ENCODE assay signal across 7 mouse cellular contexts in genomic region chr2:26122171-26123078, GRCm38 (mm10). TPM values are rescaled to one million over a fixed set of nuclear protein-coding genes. Genes with fewer than 3 reads are reported as not detected.
A peak's percentile ranks its signal among the peaks of the same experiment; 100 is the strongest.
DNase-seq lines count a peak whose midpoint lies in the region; ATAC-seq and TF ChIP-seq lines count a peak whose summit lies in the region.

No protein-coding gene starts in this region.

- H3K9ac ChIP-seq in forebrain, embryonic 11.5 days (ENCODE audit: low read length) = peak overlapping the region; percentile 66

- no peaks in the 10 kb centered on the region for H3K36me3 ChIP-seq in forebrain, embryonic 11.5 days (ENCODE audit: control insufficient read depth, insufficient read depth, low read length)
- H3K36me3 ChIP-seq in spleen, adult 2 months (ENCODE audit: control insufficient read depth, insufficient read depth, low read length) = no peaks in the 10 kb centered on the region

- H3K27me3 ChIP-seq in forebrain, embryonic 11.5 days (ENCODE audit: control insufficient read depth, insufficient read depth, low read length) = peaks cover 29% of the 10 kb centered on the region
- H3K27me3 ChIP-seq in spleen, adult 2 months (ENCODE audit: control insufficient read depth, insufficient read depth, low read length) = peaks cover 12% of the 10 kb centered on the region

- WGBS in forebrain, embryonic 11.5 days = under 1% methylated on average over 69 of the region's 109 CpGs
- 3% methylated on average over 100 of the region's 109 CpGs for WGBS in spleen, adult 2 months

- no peak overlapping the region for H3K27ac ChIP-seq in forebrain, embryonic 11.5 days (ENCODE audit: low read depth, low read length)
- peak overlapping the region; percentile 32 for H3K27ac ChIP-seq in spleen, adult 2 months (ENCODE audit: insufficient read depth, low read length)

- TF ChIP-seq CTCF in brain, embryonic 14.5 days (IDR thresholded peaks at IDR 0.05; ENCODE audit: borderline replicate concordance, extremely low read depth, insufficient read depth, insufficient read length) = no peak
- no peak for TF ChIP-seq CTCF in spleen, adult 2 months (IDR thresholded peaks at IDR 0.05; ENCODE audit: extremely low read depth, insufficient read depth, insufficient read length, insufficient replicate concordance)

- peak overlapping the region; percentile 73 for H3K4me3 ChIP-seq in forebrain, embryonic 11.5 days (ENCODE audit: low read depth, low read length)
- peak overlapping the region; percentile 59 for H3K4me3 ChIP-seq in spleen, adult 2 months (ENCODE audit: extremely low read depth, insufficient read depth, insufficient read length)

- no peaks in the 10 kb centered on the region for H3K9me3 ChIP-seq in forebrain, embryonic 11.5 days (ENCODE audit: control insufficient read depth, low read length)

- ATAC-seq in forebrain, embryonic 11.5 days (replicated peaks; ENCODE audit: low FRiP score) = peak; percentile 42; the same call in 1 of the 2 replicates
- ATAC-seq in megakaryocyte, adult 5-6 weeks (ENCODE audit: poor library complexity, severe bottlenecking) = peak; percentile 49

- peak overlapping the region; percentile 97 for H3K4me2 ChIP-seq in forebrain, embryonic 11.5 days (ENCODE audit: low read depth, low read length, severe bottlenecking)

- DNase-seq in Muller cell, postnatal 12 days (ENCODE audit: inconsistent ontology term) = peak; percentile 75
- DNase-seq in brain, embryonic 14.5 days (ENCODE audit: low read depth) = peak; percentile 47
- peak; percentile 66 for DNase-seq in forebrain, embryonic 11.5 days (ENCODE audit: low spot score)
- peak; percentile 76 to 84 for DNase-seq in heart, postnatal 14 days
- peak; percentile 71 to 83 for DNase-seq in kidney, postnatal 4 days
- DNase-seq in spleen, adult 2 months (ENCODE audit: low read depth in 1 of 2, low spot score in 2 of 2) = no peak

- intact Hi-C loops in heart, postnatal 14 days (cut with DNase I) = loop anchor here (2.0 kb wide), 1 partner anchor 16 kb away; no protein-coding TSS in a partner anchor

- no peak for TF ChIP-seq POLR2A in brain, embryonic 14.5 days (IDR thresholded peaks at IDR 0.05; ENCODE audit: borderline replicate concordance, extremely low read depth, insufficient read depth, insufficient read length, poor library complexity, severe bottlenecking)
- TF ChIP-seq POLR2A in spleen, adult 2 months (IDR thresholded peaks at IDR 0.05; ENCODE audit: low read depth, low read length) = no peak

- H3K4me1 ChIP-seq in forebrain, embryonic 11.5 days (replicated peaks; ENCODE audit: control insufficient read depth, insufficient read depth, low read length) = peaks cover 8% of the 10 kb centered on the region
- peaks cover 2% of the 10 kb centered on the region; the same call in 1 of the 2 replicates for H3K4me1 ChIP-seq in spleen, adult 2 months (ENCODE audit: control insufficient read depth, insufficient read depth, insufficient read length)

RNA-seq across cellular contexts. Expression of gene Nacc2, which starts 0.6 kb away (rescaled TPM):
- 12.0 and 14.8 TPM in 2 replicates for polyA plus RNA-seq in brain, embryonic 14.5 days (2012; rRNA removed)
- 6.5 and 8.6 TPM in 2 replicates for polyA plus RNA-seq in forebrain, embryonic 11.5 days (2014; fragmentation: Nextera tagmentation; extraction: Ambion mirVana)
- total RNA-seq in heart, postnatal 14 days (2021) = 10 to 100 TPM; 16.3 to 19.1 TPM
- 2.1 and 3.0 TPM in 2 replicates for total RNA-seq in megakaryocyte, adult 5-6 weeks (2015)
- total RNA-seq in megakaryocyte, adult 5-6 weeks (2017) = 1.7 and 3.6 TPM in 2 replicates
- polyA plus RNA-seq in spleen, adult 2 months (2012; rRNA removed) = 10.7 and 16.8 TPM in 2 replicates

Comparison
In these comparisons a context has a peak if more than half of its experiments do, and no peak if none do; other contexts are left out.
1. DNase-seq: peak in Muller cell, postnatal 12 days (single experiment), brain, embryonic 14.5 days (single experiment), forebrain, embryonic 11.5 days (single experiment), heart, postnatal 14 days (2 of 2) and kidney, postnatal 4 days (2 of 2); none in spleen, adult 2 months (0 of 2).